Mouse (Mus musculus): ENCODE data around the gene Mrtfa. TPM values are rescaled to one million over a fixed set of nuclear protein-coding genes. Genes with fewer than 3 reads are reported as not detected.

Gene Mrtfa
- polyA plus RNA-seq, 1 experiment from 2014 or later = 29.7 TPM

DNA sequence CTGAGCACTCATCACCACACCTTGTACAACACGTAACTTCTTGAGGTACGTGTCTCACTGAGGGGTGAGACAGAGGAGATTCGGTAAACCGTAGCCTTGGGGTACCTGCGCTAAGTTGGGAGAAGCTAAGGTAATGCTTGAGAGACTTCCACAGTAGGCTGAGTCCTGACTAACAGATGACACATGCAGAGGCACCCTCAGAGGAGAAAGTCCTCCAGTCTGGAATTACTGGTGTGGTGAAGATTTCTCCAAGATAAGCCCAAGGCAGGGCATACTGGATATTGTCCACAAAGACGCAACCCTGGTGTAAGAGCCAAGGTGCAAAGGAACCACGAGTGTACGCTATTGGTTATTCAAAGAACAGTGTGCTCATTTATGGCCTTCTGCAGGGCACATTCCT lies 2.3 kb upstream of the Mrtfa start:
- Histone ChIP-seq H3K36me3 (no peaks in the 10 kb centered on the region), H3K4me3 (no peak overlapping the region), H3K9ac (no peak overlapping the region), H3K4me2 (no peak overlapping the region), H3K27ac (replicated peaks) (no peak overlapping the region), H3K4me1 (replicated peaks) (peaks cover 22% of the 10 kb centered on the region), H3K9me3 (no peaks in the 10 kb centered on the region), H3K27me3 (no peaks in the 10 kb centered on the region)
- ATAC-seq (ENCODE audit: low FRiP score, low read depth) = no peak
- 96% methylated on average over 8 of the region's 8 CpGs for WGBS

GRCm38 (mm10) chr15:81192316-81192715 lies 1.8 kb upstream of the Mrtfa start:
- Histone ChIP-seq H3K27me3 (no peaks in the 10 kb centered on the region), H3K4me2 (no peak overlapping the region), H3K4me3 (no peak overlapping the region), H3K4me1 (replicated peaks) (peaks cover 26% of the 10 kb centered on the region), H3K36me3 (no peaks in the 10 kb centered on the region), H3K27ac (replicated peaks) (no peak overlapping the region), H3K9ac (no peak overlapping the region), H3K9me3 (no peaks in the 10 kb centered on the region)
- 80% methylated on average over 5 of the region's 5 CpGs for WGBS
- no peak for ATAC-seq (ENCODE audit: low FRiP score, low read depth)

- Histone ChIP-seq H3K4me1 (replicated peaks) (peaks cover 26% of the 10 kb centered on the region), H3K27me3 (no peaks in the 10 kb centered on the region), H3K27ac (replicated peaks) (peak overlapping the region; percentile 77), H3K4me3 (peak overlapping the region; percentile 91), H3K9me3 (no peaks in the 10 kb centered on the region), H3K36me3 (no peaks in the 10 kb centered on the region), H3K9ac (peak overlapping the region; percentile 66), H3K4me2 (peak overlapping the region; percentile 65)
- ATAC-seq (ENCODE audit: low FRiP score, low read depth) = no peak
- 27% methylated on average over 9 of the region's 9 CpGs for WGBS
These were observed 746 bp upstream of the Mrtfa start for GRCm38 (mm10) chr15:81191303-81191702.

GRCm38 (mm10) chr15:81190011-81190629 lies 437 bp downstream of the Mrtfa start:
- under 1% methylated on average over 42 of the region's 46 CpGs for WGBS
- Histone ChIP-seq H3K4me1 (replicated peaks) (peaks cover 26% of the 10 kb centered on the region), H3K27ac (replicated peaks) (peak overlapping the region; percentile 85), H3K9me3 (no peaks in the 10 kb centered on the region), H3K36me3 (no peaks in the 10 kb centered on the region), H3K4me2 (peak overlapping the region; percentile 62), H3K4me3 (peak overlapping the region; percentile 91), H3K27me3 (no peaks in the 10 kb centered on the region), H3K9ac (peak overlapping the region; percentile 89)
- ATAC-seq (ENCODE audit: low FRiP score, low read depth) = peak; percentile 51

- Histone ChIP-seq H3K4me2 (peak overlapping the region; percentile 62), H3K9me3 (no peaks in the 10 kb centered on the region), H3K36me3 (no peaks in the 10 kb centered on the region), H3K4me3 (peak overlapping the region; percentile 91), H3K27ac (replicated peaks) (no peak overlapping the region), H3K4me1 (replicated peaks) (peaks cover 26% of the 10 kb centered on the region), H3K27me3 (no peaks in the 10 kb centered on the region), H3K9ac (no peak overlapping the region)
- 95% methylated on average over 2 of the region's 2 CpGs for WGBS
- ATAC-seq (ENCODE audit: low FRiP score, low read depth) = no peak
These were observed 1.5 kb downstream of the Mrtfa start for GRCm38 (mm10) chr15:81189061-81189460.

GRCm38 (mm10) chr15:81184913-81185312 lies 5.6 kb downstream of the Mrtfa start:
- H3K9ac ChIP-seq = no peak overlapping the region
- H3K27ac ChIP-seq (replicated peaks) = no peak overlapping the region
- ATAC-seq (ENCODE audit: low FRiP score, low read depth) = no peak
- no peak overlapping the region for H3K4me3 ChIP-seq
- no peaks in the 10 kb centered on the region for H3K9me3 ChIP-seq
- H3K27me3 ChIP-seq = no peaks in the 10 kb centered on the region
- 92% methylated on average over 1 of the region's 1 CpGs for WGBS
- H3K4me1 ChIP-seq (replicated peaks) = peaks cover 22% of the 10 kb centered on the region
- no peak overlapping the region for H3K4me2 ChIP-seq
- H3K36me3 ChIP-seq = no peaks in the 10 kb centered on the region

- H3K36me3 ChIP-seq = no peaks in the 10 kb centered on the region
- WGBS = 57% methylated on average over 2 of the region's 2 CpGs
- no peak overlapping the region for H3K9ac ChIP-seq
- no peaks in the 10 kb centered on the region for H3K9me3 ChIP-seq
- no peaks in the 10 kb centered on the region for H3K27me3 ChIP-seq
- 0 out of 2 replicates have a peak, but pooled peaks cover 15% of the 10 kb centered on the region for H3K4me1 ChIP-seq (replicated peaks)
- no peak overlapping the region for H3K27ac ChIP-seq (replicated peaks)
- no peak for ATAC-seq (ENCODE audit: low FRiP score, low read depth)
- no peak overlapping the region for H3K4me3 ChIP-seq
- no peak overlapping the region for H3K4me2 ChIP-seq
These were observed 9.3 kb downstream of the Mrtfa start for GRCm38 (mm10) chr15:81181233-81181632.

- 0 out of 2 replicates have a peak, but pooled peaks cover 15% of the 10 kb centered on the region for H3K4me1 ChIP-seq (replicated peaks)
- H3K27me3 ChIP-seq = no peaks in the 10 kb centered on the region
- no peak overlapping the region for H3K9ac ChIP-seq
- ATAC-seq (ENCODE audit: low FRiP score, low read depth) = no peak
- 82% methylated on average over 2 of the region's 2 CpGs for WGBS
- no peak overlapping the region for H3K27ac ChIP-seq (replicated peaks)
- H3K9me3 ChIP-seq = no peaks in the 10 kb centered on the region
- no peak overlapping the region for H3K4me3 ChIP-seq
- no peaks in the 10 kb centered on the region for H3K36me3 ChIP-seq
- H3K4me2 ChIP-seq = no peak overlapping the region
These were observed 11.0 kb downstream of the Mrtfa start for GRCm38 (mm10) chr15:81179523-81179922.

GRCm38 (mm10) chr15:81178703-81179102 lies 11.9 kb downstream of the Mrtfa start:
- Histone ChIP-seq H3K27ac (replicated peaks) (no peak overlapping the region), H3K36me3 (no peaks in the 10 kb centered on the region), H3K9me3 (no peaks in the 10 kb centered on the region), H3K27me3 (no peaks in the 10 kb centered on the region), H3K4me1 (replicated peaks) (0 out of 2 replicates have a peak, but pooled peaks cover 15% of the 10 kb centered on the region), H3K9ac (no peak overlapping the region), H3K4me3 (no peak overlapping the region), H3K4me2 (no peak overlapping the region)
- WGBS = 81% methylated on average over 11 of the region's 11 CpGs
- no peak for ATAC-seq (ENCODE audit: low FRiP score, low read depth)

- no peak overlapping the region for H3K4me2 ChIP-seq
- no peak overlapping the region for H3K27ac ChIP-seq (replicated peaks)
- H3K9me3 ChIP-seq = no peaks in the 10 kb centered on the region
- ATAC-seq (ENCODE audit: low FRiP score, low read depth) = no peak
- no peaks in the 10 kb centered on the region for H3K36me3 ChIP-seq
- WGBS = 97% methylated on average over 7 of the region's 7 CpGs
- H3K9ac ChIP-seq = no peak overlapping the region
- H3K27me3 ChIP-seq = no peaks in the 10 kb centered on the region
- H3K4me3 ChIP-seq = no peak overlapping the region
- H3K4me1 ChIP-seq (replicated peaks) = 0 out of 2 replicates have a peak, but pooled peaks cover 15% of the 10 kb centered on the region
These were observed 12.7 kb downstream of the Mrtfa start for GRCm38 (mm10) chr15:81177860-81178259.

DNA sequence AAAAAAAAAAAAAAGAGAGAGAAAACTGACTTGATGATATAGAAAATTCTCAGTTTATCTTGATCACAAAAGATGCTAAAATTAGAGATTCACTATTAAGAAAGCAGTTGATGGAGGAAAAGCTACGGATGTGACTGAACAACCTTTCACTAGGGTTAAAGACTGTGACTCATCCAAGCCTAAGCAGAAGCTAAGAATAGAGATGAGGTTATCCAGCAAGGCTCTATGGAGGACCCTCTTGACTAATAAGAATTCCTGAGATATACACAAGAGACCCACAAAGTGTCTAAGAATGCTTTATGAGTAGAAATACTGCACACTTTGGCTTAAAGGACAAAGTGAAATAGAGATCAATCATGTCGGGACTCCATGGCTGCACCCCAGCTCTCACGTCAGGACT lies 14.9 kb downstream of the Mrtfa start:
- no peak overlapping the region for H3K4me2 ChIP-seq
- H3K9ac ChIP-seq = no peak overlapping the region
- no peaks in the 10 kb centered on the region for H3K9me3 ChIP-seq
- 85% methylated on average over 3 of the region's 3 CpGs for WGBS
- no peak for ATAC-seq (ENCODE audit: low FRiP score, low read depth)
- no peaks in the 10 kb centered on the region for H3K36me3 ChIP-seq
- peaks cover 15% of the 10 kb centered on the region; the same call in 1 of the 2 replicates for H3K4me1 ChIP-seq (replicated peaks)
- no peaks in the 10 kb centered on the region for H3K27me3 ChIP-seq
- no peak overlapping the region for H3K4me3 ChIP-seq
- no peak overlapping the region for H3K27ac ChIP-seq (replicated peaks)

DNA sequence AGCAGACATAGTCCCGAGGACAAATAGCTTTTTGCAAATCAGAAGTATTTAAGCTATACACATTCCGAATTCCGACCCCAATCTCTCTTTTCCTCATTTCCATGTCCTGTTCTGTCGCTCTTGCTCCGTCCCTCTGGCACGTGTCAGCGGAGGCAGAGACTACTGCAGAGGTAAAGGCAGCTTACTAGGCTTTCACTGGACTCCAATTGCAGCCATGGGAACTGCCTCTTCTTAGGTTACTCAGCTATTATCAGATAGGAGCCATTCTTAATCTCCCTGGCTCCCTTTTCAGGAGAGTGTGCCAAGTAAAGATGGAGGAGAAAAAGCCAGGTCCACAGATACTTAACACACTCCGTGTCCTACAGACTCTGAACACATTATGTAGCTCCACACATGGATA lies 18.3 kb downstream of the Mrtfa start:
- Histone ChIP-seq H3K4me3 (no peak overlapping the region), H3K27ac (replicated peaks) (no peak overlapping the region), H3K4me2 (no peak overlapping the region), H3K9ac (no peak overlapping the region), H3K9me3 (no peaks in the 10 kb centered on the region), H3K36me3 (no peaks in the 10 kb centered on the region), H3K4me1 (replicated peaks) (peaks cover 12% of the 10 kb centered on the region; the same call in 1 of the 2 replicates), H3K27me3 (no peaks in the 10 kb centered on the region)
- no peak for ATAC-seq (ENCODE audit: low FRiP score, low read depth)
- WGBS = 85% methylated on average over 8 of the region's 8 CpGs

- H3K4me2 ChIP-seq = no peak overlapping the region
- no peak overlapping the region for H3K9ac ChIP-seq
- no peaks in the 10 kb centered on the region for H3K27me3 ChIP-seq
- no peaks in the 10 kb centered on the region for H3K9me3 ChIP-seq
- H3K27ac ChIP-seq (replicated peaks) = no peak overlapping the region
- ATAC-seq (ENCODE audit: low FRiP score, low read depth) = no peak
- no peaks in the 10 kb centered on the region for H3K36me3 ChIP-seq
- H3K4me3 ChIP-seq = no peak overlapping the region
- 72% methylated on average over 6 of the region's 6 CpGs for WGBS
- H3K4me1 ChIP-seq (replicated peaks) = peaks cover 8% of the 10 kb centered on the region; the same call in 1 of the 2 replicates
These were observed 21.8 kb downstream of the Mrtfa start for GRCm38 (mm10) chr15:81168735-81169134.
